Mouse (Mus musculus) intestine, embryonic 16.5 days (tissue): ENCODE data around the gene S100a13. TPM values are rescaled to one million over a fixed set of nuclear protein-coding genes. Genes with fewer than 3 reads are reported as not detected.

ENCODE experiments used
- ATAC-seq: fragments of 200-750 bp; cut with Nextera tagmentation; 2 replicates; pipeline ENCODE4 v1.8.0; 2017; ENCODE audit warnings: moderate TSS enrichment, moderate library complexity
- H3K27ac ChIP-seq: fragments of 300-500 bp; sonication (generic); 2 replicates; pipeline ENCODE4 v1.5.1; 2014; ENCODE audit warnings: mild to moderate bottlenecking, low read length
- H3K27me3 ChIP-seq: fragments of 300-500 bp; sonication (generic); replicated peaks from 2 replicates; pipeline ENCODE4 v1.6.1; 2014; ENCODE audit warnings: low read length, control low read depth, mixed read lengths; ENCODE audit not compliant: control insufficient read depth, insufficient read depth
- H3K36me3 ChIP-seq: fragments of 300-500 bp; sonication (generic); 2 replicates; pipeline ENCODE4 v1.6.1; 2014; ENCODE audit warnings: low read length, control low read depth; ENCODE audit not compliant: control insufficient read depth, insufficient read depth
- H3K4me1 ChIP-seq: fragments of 300-500 bp; sonication (generic); 2 replicates; pipeline ENCODE4 v1.6.1; 2014; ENCODE audit warnings: low read length, control low read depth, mixed read lengths; ENCODE audit not compliant: control insufficient read depth, insufficient read depth
- H3K4me2 ChIP-seq: fragments of 300-500 bp; sonication (generic); 2 replicates; pipeline ENCODE4 v1.6.1; 2014; ENCODE audit warnings: low read depth, low read length, control low read depth
- H3K4me3 ChIP-seq: fragments of 300-500 bp; sonication (generic); 2 replicates; pipeline ENCODE4 v1.5.1; 2014; ENCODE audit warnings: mild to moderate bottlenecking, low read length
- H3K9ac ChIP-seq: fragments of 300-500 bp; sonication (generic); 2 replicates; pipeline ENCODE4 v1.6.1; 2014; ENCODE audit warnings: low read depth, low read length
- H3K9me3 ChIP-seq: fragments of 300-500 bp; sonication (generic); 2 replicates; pipeline ENCODE4 v1.6.1; 2016; ENCODE audit warnings: low read length, control low read depth; ENCODE audit not compliant: control insufficient read depth
- WGBS: fragments of 180-500 bp; shearing (Covaris S2); extraction: QIAGEN DNeasy Blood & Tissue Kit; methylation state at CpG from one replicate; pipeline ENCODE4 v1.1.7; 2014; 5-methylcytosine and 5-hydroxymethylcytosine counted together
- polyA plus RNA-seq: library from polyadenylated mRNA; unstranded; fragments of >200 nt; fragmentation: Nextera tagmentation; extraction: Ambion mirVana; gene quantifications from 2 replicates; pipeline ENCODE4 v1.2.1, GENCODE M21; 2015

The S100a13 gene
- polyA plus RNA-seq, 1 experiment from 2014 or later, result 38.5 TPM

GRCm38 (mm10) chr3:90537141-90537904, 23.1 kb downstream of the S100a13 start, which contains the start of gene S100a16:
Gene S100a16 (plus strand): TSS chr3:90537254.
- no peaks in the 10 kb centered on the region for H3K36me3 ChIP-seq
- H3K9me3 ChIP-seq, result no peaks in the 10 kb centered on the region
- H3K4me2 ChIP-seq, result peak within 1 kb of the TSS; percentile 48
- WGBS, result 20% methylated on average over 10 of the region's 10 CpGs
- peak within 1 kb of the TSS; percentile 57 for H3K27ac ChIP-seq
- H3K27me3 ChIP-seq, result no peaks in the 10 kb centered on the region
- peaks cover 17% of the 10 kb centered on the region; the same call in 1 of the 2 replicates for H3K4me1 ChIP-seq
- peak; percentile 92 for ATAC-seq
- H3K4me3 ChIP-seq, result peak within 1 kb of the TSS; percentile 41
- H3K9ac ChIP-seq, result peak within 1 kb of the TSS; percentile 59

GRCm38 (mm10) chr3:90537905-90538296, 23.7 kb downstream of the S100a13 start:
- ATAC-seq, result peak; percentile 34
- H3K4me1 ChIP-seq, result peaks cover 17% of the 10 kb centered on the region; the same call in 1 of the 2 replicates
- no peaks in the 10 kb centered on the region for H3K9me3 ChIP-seq
- H3K36me3 ChIP-seq, result no peaks in the 10 kb centered on the region
- peak overlapping the region; percentile 41 for H3K4me3 ChIP-seq
- peak overlapping the region; percentile 59 for H3K9ac ChIP-seq
- H3K27me3 ChIP-seq, result no peaks in the 10 kb centered on the region
- peak overlapping the region; percentile 48 for H3K4me2 ChIP-seq
- peak overlapping the region; percentile 57; the same call in 1 of the 2 replicates for H3K27ac ChIP-seq
- WGBS, result 75% methylated on average over 5 of the region's 5 CpGs

GRCm38 (mm10) chr3:90540904-90541303, 26.7 kb downstream of the S100a13 start:
- Histone ChIP-seq H3K36me3 (no peaks in the 10 kb centered on the region), H3K4me2 (no peak overlapping the region), H3K4me3 (no peak overlapping the region), H3K27ac (peak overlapping the region; percentile 30), H3K9ac (peak overlapping the region; percentile 29; the same call in 1 of the 2 replicates), H3K9me3 (no peaks in the 10 kb centered on the region), H3K4me1 (peaks cover 17% of the 10 kb centered on the region; the same call in 1 of the 2 replicates), H3K27me3 (no peaks in the 10 kb centered on the region)
- WGBS, result 62% methylated on average over 4 of the region's 4 CpGs
- ATAC-seq, result no peak

GRCm38 (mm10) chr3:90549676-90550420, 35.6 kb downstream of the S100a13 start:
- no peak overlapping the region for H3K4me2 ChIP-seq
- no peak overlapping the region for H3K4me3 ChIP-seq
- H3K27me3 ChIP-seq, result no peaks in the 10 kb centered on the region
- H3K9me3 ChIP-seq, result no peaks in the 10 kb centered on the region
- no peaks in the 10 kb centered on the region for H3K36me3 ChIP-seq
- peaks cover 6% of the 10 kb centered on the region; the same call in 1 of the 2 replicates for H3K4me1 ChIP-seq
- 58% methylated on average over 5 of the region's 5 CpGs for WGBS
- H3K27ac ChIP-seq, result no peak overlapping the region
- ATAC-seq, result peak; percentile 66; the same call in 1 of the 2 replicates
- H3K9ac ChIP-seq, result no peak overlapping the region

- no peaks in the 10 kb centered on the region for H3K36me3 ChIP-seq
- no peaks in the 10 kb centered on the region for H3K9me3 ChIP-seq
- peaks cover 6% of the 10 kb centered on the region; the same call in 1 of the 2 replicates for H3K4me1 ChIP-seq
- no peak overlapping the region for H3K9ac ChIP-seq
- H3K4me2 ChIP-seq, result no peak overlapping the region
- H3K27ac ChIP-seq, result no peak overlapping the region
- peak; percentile 13; the same call in 1 of the 2 replicates for ATAC-seq
- no peak overlapping the region for H3K4me3 ChIP-seq
- no peaks in the 10 kb centered on the region for H3K27me3 ChIP-seq
- WGBS, result 74% methylated on average over 2 of the region's 2 CpGs
These were observed 36.2 kb downstream of the S100a13 start for GRCm38 (mm10) chr3:90550421-90550790.

- no peaks in the 10 kb centered on the region for H3K36me3 ChIP-seq
- H3K9me3 ChIP-seq, result no peaks in the 10 kb centered on the region
- ATAC-seq, result no peak
- no peak overlapping the region for H3K27ac ChIP-seq
- no peak overlapping the region for H3K9ac ChIP-seq
- no peak overlapping the region for H3K4me3 ChIP-seq
- H3K4me2 ChIP-seq, result no peak overlapping the region
- H3K27me3 ChIP-seq, result no peaks in the 10 kb centered on the region
- 78% methylated on average over 2 of the region's 2 CpGs for WGBS
- H3K4me1 ChIP-seq, result peaks cover 6% of the 10 kb centered on the region; the same call in 1 of the 2 replicates
These were observed 38.0 kb downstream of the S100a13 start for GRCm38 (mm10) chr3:90552231-90552630.

- ATAC-seq, result no peak
- no peak overlapping the region for H3K4me3 ChIP-seq
- no peaks in the 10 kb centered on the region for H3K27me3 ChIP-seq
- H3K4me2 ChIP-seq, result no peak overlapping the region
- H3K9me3 ChIP-seq, result no peaks in the 10 kb centered on the region
- no peaks in the 10 kb centered on the region for H3K4me1 ChIP-seq
- WGBS, result 60% methylated on average over 5 of the region's 5 CpGs
- no peak overlapping the region for H3K27ac ChIP-seq
- no peak overlapping the region for H3K9ac ChIP-seq
- no peaks in the 10 kb centered on the region for H3K36me3 ChIP-seq
These were observed 41.7 kb downstream of the S100a13 start for GRCm38 (mm10) chr3:90555954-90556353.

GRCm38 (mm10) chr3:90560008-90560628, 45.9 kb downstream of the S100a13 start, which contains the start of gene S100a3:
Gene S100a3 (plus strand): TSS chr3:90560578.
- H3K36me3 ChIP-seq, result no peaks in the 10 kb centered on the region
- no peak within 1 kb of the TSS for H3K27ac ChIP-seq
- no peak within 1 kb of the TSS for H3K4me2 ChIP-seq
- H3K9me3 ChIP-seq, result no peaks in the 10 kb centered on the region
- ATAC-seq, result no peak
- no peak within 1 kb of the TSS for H3K4me3 ChIP-seq
- no peaks in the 10 kb centered on the region for H3K4me1 ChIP-seq
- no peak within 1 kb of the TSS for H3K9ac ChIP-seq
- 71% methylated on average over 6 of the region's 6 CpGs for WGBS
- H3K27me3 ChIP-seq, result no peaks in the 10 kb centered on the region
